Mouse (Mus musculus): ENCODE data around the gene Gm28038. TPM values are rescaled to one million over a fixed set of nuclear protein-coding genes. Genes with fewer than 3 reads are reported as not detected.

The Gm28038 gene
- polyA plus RNA-seq, 1 experiment: 114 TPM

GRCm38 (mm10) chr2:30264671-30265519, 15.9 kb upstream of the Gm28038 start:
- 0 out of 2 replicates have a peak overlapping the region, but pooled peaks have one; percentile 55 for H3K9ac ChIP-seq (ENCODE audit: low read depth, poor library complexity, severe bottlenecking)

GRCm38 (mm10) chr2:30265767-30266253, 15.0 kb upstream of the Gm28038 start, which contains the start of gene Phyhd1:
Gene Phyhd1 (plus strand): TSS chr2:30266203.
- peaks cover 6% of the 10 kb centered on the region for H3K4me1 ChIP-seq (ENCODE audit: control insufficient read depth, insufficient read depth, low read length)
- peak within 1 kb of the TSS; percentile 30 for H3K4me3 ChIP-seq (ENCODE audit: low read depth, low read length)
- no peaks in the 10 kb centered on the region for H3K9me3 ChIP-seq (replicated peaks; ENCODE audit: control insufficient read depth, insufficient read depth, low read length, poor library complexity, severe bottlenecking)
- TF ChIP-seq CTCF (IDR thresholded peaks at IDR 0.05; ENCODE audit: low read depth, low read length) (no peak), EP300 (IDR thresholded peaks at IDR 0.05; ENCODE audit: insufficient read depth, low read depth, low read length) (0 out of 2 replicates have a peak, but pooled peaks have one; percentile 22)
- H3K27ac ChIP-seq (ENCODE audit: insufficient read depth, low read length): peak within 1 kb of the TSS; percentile 83
- no peaks in the 10 kb centered on the region for H3K36me3 ChIP-seq (ENCODE audit: control insufficient read depth, insufficient read depth, low read length, poor library complexity, severe bottlenecking)
- H3K9ac ChIP-seq (ENCODE audit: low read depth, poor library complexity, severe bottlenecking): peak within 1 kb of the TSS; percentile 55
- H3K27me3 ChIP-seq (ENCODE audit: control insufficient read depth, insufficient read depth, low read length, poor library complexity, severe bottlenecking): no peaks in the 10 kb centered on the region

More at GRCm38 (mm10) chr2:30264671-30265519, 15.9 kb upstream of the Gm28038 start:
- Histone ChIP-seq H3K9me3 (replicated peaks; ENCODE audit: control insufficient read depth, insufficient read depth, low read length, poor library complexity, severe bottlenecking) (no peaks in the 10 kb centered on the region), H3K27ac (ENCODE audit: insufficient read depth, low read length) (peak overlapping the region; percentile 83), H3K4me1 (ENCODE audit: control insufficient read depth, insufficient read depth, low read length) (peaks cover 6% of the 10 kb centered on the region), H3K27me3 (ENCODE audit: control insufficient read depth, insufficient read depth, low read length, poor library complexity, severe bottlenecking) (no peaks in the 10 kb centered on the region), H3K36me3 (ENCODE audit: control insufficient read depth, insufficient read depth, low read length, poor library complexity, severe bottlenecking) (no peaks in the 10 kb centered on the region), H3K4me3 (ENCODE audit: low read depth, low read length) (no peak overlapping the region)
- no peak for TF ChIP-seq POLR2A (IDR thresholded peaks at IDR 0.05; ENCODE audit: insufficient read depth, low read length)
- peak; percentile 89 for TF ChIP-seq EP300 (IDR thresholded peaks at IDR 0.05; ENCODE audit: insufficient read depth, low read depth, low read length)

GRCm38 (mm10) chr2:30266392-30266941, 14.4 kb upstream of the Gm28038 start:
- Histone ChIP-seq H3K27me3 (ENCODE audit: control insufficient read depth, insufficient read depth, low read length, poor library complexity, severe bottlenecking) (no peaks in the 10 kb centered on the region), H3K36me3 (ENCODE audit: control insufficient read depth, insufficient read depth, low read length, poor library complexity, severe bottlenecking) (no peaks in the 10 kb centered on the region), H3K27ac (ENCODE audit: insufficient read depth, low read length) (peak overlapping the region; percentile 83), H3K9me3 (replicated peaks; ENCODE audit: control insufficient read depth, insufficient read depth, low read length, poor library complexity, severe bottlenecking) (no peaks in the 10 kb centered on the region), H3K9ac (ENCODE audit: low read depth, poor library complexity, severe bottlenecking) (peak overlapping the region; percentile 55), H3K4me1 (ENCODE audit: control insufficient read depth, insufficient read depth, low read length) (peaks cover 6% of the 10 kb centered on the region), H3K4me3 (ENCODE audit: low read depth, low read length) (peak overlapping the region; percentile 30)
- TF ChIP-seq CTCF (IDR thresholded peaks at IDR 0.05; ENCODE audit: low read depth, low read length): no peak

GRCm38 (mm10) chr2:30267466-30267865, 13.4 kb upstream of the Gm28038 start:
- Histone ChIP-seq H3K4me3 (ENCODE audit: low read depth, low read length) (no peak overlapping the region), H3K9ac (ENCODE audit: low read depth, poor library complexity, severe bottlenecking) (no peak overlapping the region), H3K27ac (ENCODE audit: insufficient read depth, low read length) (peak overlapping the region; percentile 66; the same call in 1 of the 2 replicates), H3K27me3 (ENCODE audit: control insufficient read depth, insufficient read depth, low read length, poor library complexity, severe bottlenecking) (no peaks in the 10 kb centered on the region), H3K9me3 (replicated peaks; ENCODE audit: control insufficient read depth, insufficient read depth, low read length, poor library complexity, severe bottlenecking) (no peaks in the 10 kb centered on the region), H3K36me3 (ENCODE audit: control insufficient read depth, insufficient read depth, low read length, poor library complexity, severe bottlenecking) (no peaks in the 10 kb centered on the region), H3K4me1 (ENCODE audit: control insufficient read depth, insufficient read depth, low read length) (peaks cover 6% of the 10 kb centered on the region)
- TF ChIP-seq POLR2A (IDR thresholded peaks at IDR 0.05; ENCODE audit: insufficient read depth, low read length): no peak
- TF ChIP-seq CTCF (IDR thresholded peaks at IDR 0.05; ENCODE audit: low read depth, low read length): no peak
- no peak for TF ChIP-seq EP300 (IDR thresholded peaks at IDR 0.05; ENCODE audit: insufficient read depth, low read depth, low read length)

GRCm38 (mm10) chr2:30268371-30268770, 12.5 kb upstream of the Gm28038 start:
- Histone ChIP-seq H3K4me1 (ENCODE audit: control insufficient read depth, insufficient read depth, low read length) (peaks cover 6% of the 10 kb centered on the region), H3K9ac (ENCODE audit: low read depth, poor library complexity, severe bottlenecking) (no peak overlapping the region), H3K36me3 (ENCODE audit: control insufficient read depth, insufficient read depth, low read length, poor library complexity, severe bottlenecking) (no peaks in the 10 kb centered on the region), H3K4me3 (ENCODE audit: low read depth, low read length) (no peak overlapping the region), H3K27ac (ENCODE audit: insufficient read depth, low read length) (no peak overlapping the region), H3K9me3 (replicated peaks; ENCODE audit: control insufficient read depth, insufficient read depth, low read length, poor library complexity, severe bottlenecking) (no peaks in the 10 kb centered on the region), H3K27me3 (ENCODE audit: control insufficient read depth, insufficient read depth, low read length, poor library complexity, severe bottlenecking) (no peaks in the 10 kb centered on the region)
- TF ChIP-seq EP300 (IDR thresholded peaks at IDR 0.05; ENCODE audit: insufficient read depth, low read depth, low read length): no peak

Measured in ES-Bruce4 (cell line).